Mouse (Mus musculus) 416B (cell line): ENCODE results near the gene Slc16a1.

Experiments used
- DNase-seq: peaks from one replicate; pipeline ENCODE4 v3.0.0; 2011; ENCODE audit warnings: low read depth

Gene Slc16a1

GRCm38 (mm10) chr3:104638403-104638779, at the start of gene Slc16a1:
Gene Slc16a1, plus strand, starts transcription at chr3:104638668.
- DNase-seq, result peak; percentile 93

GRCm38 (mm10) chr3:104596451-104597134, 41.9 kb upstream of the Slc16a1 start:
- no peak for DNase-seq

DNA sequence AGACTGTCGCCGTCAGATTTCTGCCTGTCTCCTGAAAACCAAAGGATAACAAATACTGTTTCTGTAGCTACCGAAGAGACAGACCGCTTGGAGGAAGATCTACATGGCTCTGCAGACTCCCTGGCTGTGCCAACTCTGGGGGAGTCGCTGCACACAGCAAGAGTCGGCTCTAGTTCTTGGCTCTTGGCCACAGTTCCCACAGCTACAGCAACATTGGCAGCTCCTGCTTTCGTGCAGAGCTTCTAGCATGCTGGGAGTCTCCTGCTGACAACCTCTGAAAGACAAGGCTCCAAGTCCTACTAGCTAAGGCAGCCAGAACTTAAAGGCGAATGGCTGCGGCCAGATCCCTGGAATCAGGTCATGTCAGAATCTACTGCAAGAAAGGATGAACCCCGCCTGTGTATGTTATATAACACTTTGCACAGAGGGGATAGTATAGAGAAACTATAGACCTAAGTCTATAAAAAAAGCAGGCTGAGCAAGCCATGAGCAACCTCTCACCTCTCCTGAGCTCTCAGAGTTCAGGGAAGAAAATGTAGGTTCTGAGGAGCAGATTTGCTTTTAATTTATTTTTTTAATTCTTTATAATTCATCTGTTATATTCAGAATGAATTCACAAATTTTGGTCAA, 41.2 kb upstream of the Slc16a1 start:
- no peak for DNase-seq

GRCm38 (mm10) chr3:104599296-104600150, 38.9 kb upstream of the Slc16a1 start:
- DNase-seq, result no peak

DNA sequence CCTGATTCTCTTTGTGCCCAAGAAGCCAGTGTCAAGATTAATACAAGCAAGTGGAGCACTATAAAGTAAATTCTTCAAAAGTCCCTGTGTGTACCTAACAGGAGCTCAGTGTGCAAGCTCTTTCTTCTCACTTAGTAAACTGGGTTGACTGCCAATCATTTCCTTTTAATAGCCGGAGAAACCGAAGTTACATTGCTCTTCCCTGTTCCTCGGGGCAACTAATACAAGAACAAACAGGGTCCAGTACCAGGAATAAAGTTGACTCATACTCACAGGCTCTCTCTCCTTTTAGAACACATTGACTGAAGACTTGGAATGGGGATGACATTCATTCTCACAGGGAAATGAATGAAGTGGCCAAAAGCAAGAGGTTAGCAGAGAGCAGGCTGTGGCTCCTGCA, 37.8 kb upstream of the Slc16a1 start:
- DNase-seq, result no peak

- no peak for DNase-seq
These were observed 36.8 kb upstream of the Slc16a1 start for GRCm38 (mm10) chr3:104601680-104602079.

GRCm38 (mm10) chr3:104609690-104610380, 28.6 kb upstream of the Slc16a1 start:
- DNase-seq, result no peak

- no peak for DNase-seq
These were observed 27.8 kb upstream of the Slc16a1 start for GRCm38 (mm10) chr3:104610453-104611230.

DNA sequence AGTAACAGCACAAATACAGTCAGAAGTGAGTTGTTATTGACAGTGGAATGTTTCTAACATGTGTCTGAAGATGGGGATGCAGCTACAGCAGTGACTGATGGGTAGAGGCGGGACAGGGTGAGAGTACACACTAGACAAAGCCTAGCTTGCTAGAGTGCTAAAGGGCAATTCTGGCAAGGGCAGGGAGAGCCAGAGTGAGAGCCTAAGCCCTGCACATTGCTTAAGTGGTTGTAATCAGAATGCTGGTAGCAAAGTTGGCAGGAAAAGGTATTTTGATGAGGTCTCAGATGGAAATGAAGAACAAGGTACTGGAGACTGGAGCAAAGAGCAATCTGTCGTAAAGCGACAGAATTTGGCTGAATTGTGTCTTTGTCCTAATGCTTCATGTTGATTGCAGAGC, 26.5 kb upstream of the Slc16a1 start:
- DNase-seq, result no peak

GRCm38 (mm10) chr3:104613102-104613501, 25.4 kb upstream of the Slc16a1 start:
- no peak for DNase-seq

GRCm38 (mm10) chr3:104614081-104614480, 24.4 kb upstream of the Slc16a1 start:
- no peak for DNase-seq

DNA sequence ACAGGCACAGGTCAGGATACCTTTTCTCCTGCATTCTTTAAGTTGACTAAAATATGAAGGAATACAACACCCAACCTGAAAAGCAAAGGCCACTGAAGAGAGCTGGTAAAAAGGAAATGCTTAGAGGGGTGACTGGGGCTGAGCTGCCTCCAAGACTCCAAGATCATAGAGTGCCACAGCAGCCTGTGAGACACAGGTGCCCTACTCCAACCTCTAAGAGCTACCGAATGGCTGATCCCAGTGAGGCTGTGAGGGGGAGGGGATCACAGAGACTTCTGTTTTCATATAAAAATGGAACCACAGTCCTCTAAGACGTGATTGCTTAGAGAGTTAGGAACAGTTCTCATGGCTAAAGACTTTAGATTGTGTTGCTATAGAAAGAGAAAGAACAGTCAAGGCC, 23.3 kb upstream of the Slc16a1 start:
- no peak for DNase-seq

- no peak for DNase-seq
These were observed 22.3 kb upstream of the Slc16a1 start for GRCm38 (mm10) chr3:104616155-104616554.

- DNase-seq, result no peak
These were observed 16.6 kb upstream of the Slc16a1 start for GRCm38 (mm10) chr3:104621841-104622240.

GRCm38 (mm10) chr3:104629810-104630209, 8.7 kb upstream of the Slc16a1 start:
- DNase-seq, result no peak

- no peak for DNase-seq
These were observed 7.5 kb upstream of the Slc16a1 start for GRCm38 (mm10) chr3:104630941-104631340.

GRCm38 (mm10) chr3:104632560-104633162, 5.8 kb upstream of the Slc16a1 start:
- no peak for DNase-seq

DNA sequence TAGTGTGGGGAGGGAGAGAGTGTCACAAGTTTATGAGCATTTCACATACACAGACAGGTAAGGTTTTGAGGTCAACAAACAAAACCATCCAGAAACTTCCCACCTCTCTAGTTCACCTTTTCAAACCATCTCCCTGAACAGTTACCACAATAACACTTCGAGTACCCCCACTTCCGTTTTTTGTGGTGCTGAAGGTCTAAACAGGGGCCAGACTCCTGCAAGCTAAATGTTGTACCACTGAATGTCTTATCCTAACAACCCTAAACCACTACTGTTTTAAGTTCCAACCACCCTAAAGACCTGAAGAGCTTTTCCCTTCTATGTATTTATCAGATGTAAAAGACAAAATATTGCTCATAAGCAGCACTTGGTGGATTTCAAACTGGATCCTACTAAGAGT, 2.0 kb upstream of the Slc16a1 start:
- DNase-seq, result no peak

GRCm38 (mm10) chr3:104637427-104638402, 753 bp upstream of the Slc16a1 start:
- peak; percentile 83 for DNase-seq
